Mouse (Mus musculus): ENCODE measurements around the gene Elmo3.

The Elmo3 gene

GRCm38 (mm10) chr8:105305211-105306145 is at the start of gene Elmo3:
Gene Elmo3, plus strand, starts transcription at chr8:105305601.
- peak; percentile 78 for DNase-seq

GRCm38 (mm10) chr8:105257318-105258114 is 47.9 kb upstream of the Elmo3 start:
- no peak for DNase-seq

- peak; percentile 45 for DNase-seq
These were observed 46.3 kb upstream of the Elmo3 start for GRCm38 (mm10) chr8:105258911-105259720.

DNA sequence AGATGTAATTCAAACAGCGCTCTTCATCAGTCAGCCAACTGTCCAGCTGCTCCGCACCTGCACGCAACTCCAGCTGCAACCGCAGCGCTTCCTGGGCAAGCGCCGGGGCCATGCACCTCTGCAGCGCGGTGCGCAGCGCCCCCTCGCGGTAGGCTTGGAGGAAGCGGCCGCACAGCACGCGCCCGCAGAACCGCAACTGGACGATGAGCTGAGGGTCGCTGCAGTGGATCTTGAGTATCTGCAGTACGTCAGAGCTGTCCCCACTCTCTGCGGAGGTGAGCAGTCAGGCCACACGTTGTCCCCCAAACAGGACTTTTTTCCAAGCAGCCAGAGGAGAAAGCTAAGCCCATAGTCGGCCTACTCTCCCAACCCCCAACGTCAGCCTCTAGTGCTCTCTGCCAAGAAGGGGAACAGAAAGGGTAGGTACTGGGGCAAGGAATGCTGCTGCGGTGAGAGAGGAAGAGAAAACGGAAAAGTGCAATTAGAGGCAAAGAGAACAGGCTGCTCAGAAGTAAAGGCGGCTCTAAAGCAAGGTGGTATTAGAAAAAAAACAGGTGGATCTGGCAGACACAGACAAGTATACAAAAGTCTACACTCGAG is 45.6 kb upstream of the Elmo3 start:
- peak; percentile 76 for DNase-seq

GRCm38 (mm10) chr8:105260371-105261099 is 44.9 kb upstream of the Elmo3 start:
- no peak for DNase-seq

DNA sequence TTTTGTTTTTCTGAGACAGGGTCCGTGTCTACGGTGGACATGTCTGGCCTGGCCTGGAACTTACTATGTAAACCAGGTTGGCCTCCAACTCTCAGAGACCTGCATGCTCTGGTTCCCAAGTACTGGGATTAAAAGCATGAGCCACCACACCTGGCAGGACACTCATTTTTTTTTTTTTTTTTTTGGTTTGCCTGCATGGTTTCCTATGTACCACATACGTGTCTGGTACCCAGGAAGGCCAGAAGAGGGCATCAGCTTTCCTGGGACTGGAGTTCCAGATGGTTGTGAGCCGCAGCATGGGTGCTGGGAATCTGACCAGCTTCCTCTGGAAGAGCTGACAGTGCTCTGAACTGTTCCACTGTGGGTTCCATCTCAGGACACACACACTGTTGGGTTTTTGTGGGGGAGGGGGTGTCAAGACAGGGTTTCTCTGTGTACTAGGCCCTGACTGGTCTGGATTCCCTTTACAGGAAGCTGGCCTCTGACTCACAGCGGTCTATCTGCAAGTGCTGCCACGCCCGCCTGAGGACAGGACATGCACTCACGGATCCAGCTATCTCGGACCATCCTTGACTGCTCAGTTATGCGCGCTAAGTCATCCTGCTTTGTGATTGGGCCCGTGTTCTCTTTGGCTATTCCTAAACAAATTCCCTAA is 43.9 kb upstream of the Elmo3 start:
- no peak for DNase-seq

DNA sequence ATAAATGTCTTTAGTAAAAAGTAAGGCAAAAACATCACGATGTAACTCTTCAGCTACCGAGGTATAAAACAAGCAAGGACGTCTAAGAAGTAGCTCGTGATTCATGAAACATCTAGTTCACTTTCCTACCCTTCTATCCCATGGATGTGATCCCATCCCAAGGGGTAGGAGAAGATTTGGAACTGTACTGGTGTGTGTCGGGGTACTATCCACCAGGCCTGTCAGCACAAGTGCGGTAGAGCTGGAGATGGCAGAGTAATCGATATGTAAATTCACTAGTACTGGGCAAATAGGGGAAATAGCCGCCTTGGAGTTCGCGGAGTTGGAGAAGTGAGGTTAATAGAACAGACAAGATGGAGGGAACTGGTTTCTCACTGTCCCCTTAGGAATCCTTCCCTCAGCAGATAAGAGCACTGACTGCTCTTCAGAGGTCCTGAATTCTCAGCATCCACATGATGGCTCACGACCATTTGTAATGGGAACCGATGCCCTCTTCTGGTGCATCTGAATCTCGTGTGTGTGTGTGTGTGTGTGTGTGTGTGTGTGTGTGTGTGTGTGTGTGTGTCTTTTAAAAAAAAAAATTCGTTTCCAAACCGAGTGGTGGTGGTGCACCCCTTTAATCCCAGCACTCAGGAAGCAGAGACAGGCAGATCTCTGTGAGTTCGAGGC is 42.0 kb upstream of the Elmo3 start:
- DNase-seq = no peak

DNA sequence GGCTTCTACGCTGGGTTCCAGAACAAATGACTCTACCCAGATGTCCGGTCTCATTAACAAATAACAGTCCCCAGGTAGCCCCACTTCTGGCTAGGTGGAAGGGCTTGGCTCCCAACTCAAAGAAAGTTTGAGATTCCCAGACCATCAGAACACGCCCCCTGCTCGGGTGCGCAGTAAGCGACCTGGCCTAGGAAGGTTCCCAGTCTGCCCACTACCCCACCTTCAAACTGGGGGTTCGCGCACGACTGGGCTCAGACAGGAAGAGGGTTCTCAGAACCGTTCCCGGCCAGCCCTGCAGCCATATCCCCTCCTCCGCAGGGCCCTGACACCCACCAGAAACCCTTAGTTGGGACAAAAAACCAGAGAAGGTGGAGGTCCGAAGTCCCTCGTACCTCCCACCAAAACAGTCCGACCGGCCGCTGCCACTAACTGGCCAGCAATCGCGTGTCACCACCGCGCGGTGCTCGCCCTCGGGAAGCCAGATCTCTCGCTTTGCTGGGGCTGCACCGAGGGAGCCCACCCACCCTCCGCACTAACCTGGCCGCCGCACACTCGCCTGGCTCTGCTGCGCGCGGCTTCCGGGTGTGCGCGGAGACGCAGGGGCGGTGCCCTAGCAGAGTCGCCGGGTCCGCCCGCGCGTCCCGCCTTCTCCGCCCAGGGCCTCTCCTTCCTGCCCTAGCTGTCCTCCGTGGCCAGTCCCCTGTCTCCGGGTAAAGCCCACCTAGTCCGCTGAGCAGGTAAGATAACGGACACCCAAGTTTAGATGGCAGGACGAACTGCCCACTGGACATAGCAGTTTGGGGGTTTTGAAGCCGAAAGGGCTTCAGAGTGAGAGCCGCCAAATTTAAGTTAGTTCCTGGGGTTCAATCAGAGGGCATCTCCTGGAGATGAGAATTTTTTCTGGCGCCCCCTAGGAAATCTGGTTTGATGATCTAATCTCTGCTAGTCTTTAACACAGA is 41.1 kb upstream of the Elmo3 start, which contains the start of the genes Tradd and Fbxl8:
Gene Tradd, minus strand, starts transcription at position 586 of the 959 bp plus-strand sequence.
Gene Fbxl8, plus strand, starts transcription at position 625 of the 959 bp plus-strand sequence.
- peak; percentile 35 for DNase-seq

DNA sequence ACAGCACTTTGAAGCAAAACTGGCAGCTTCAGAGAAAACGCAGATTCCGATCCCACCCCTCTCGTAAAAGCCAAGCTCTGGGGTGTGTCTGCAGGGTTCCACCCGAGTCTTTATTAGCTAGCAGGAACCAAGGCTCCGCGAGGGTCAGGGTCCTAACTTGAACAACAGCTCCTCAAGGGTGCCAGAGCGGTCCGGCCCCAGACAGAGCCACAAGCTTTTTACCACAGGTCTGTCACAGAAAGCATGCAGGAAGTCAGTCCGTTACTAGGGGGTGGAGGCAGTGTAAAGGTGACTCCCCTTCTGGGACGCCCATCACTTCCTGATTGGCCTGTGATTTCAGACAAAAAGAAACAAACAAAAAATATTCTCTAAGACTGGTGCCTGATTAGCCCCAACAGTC is 40.3 kb upstream of the Elmo3 start:
- no peak for DNase-seq

- DNase-seq = no peak
These were observed 38.6 kb upstream of the Elmo3 start for GRCm38 (mm10) chr8:105266775-105267174.

DNA sequence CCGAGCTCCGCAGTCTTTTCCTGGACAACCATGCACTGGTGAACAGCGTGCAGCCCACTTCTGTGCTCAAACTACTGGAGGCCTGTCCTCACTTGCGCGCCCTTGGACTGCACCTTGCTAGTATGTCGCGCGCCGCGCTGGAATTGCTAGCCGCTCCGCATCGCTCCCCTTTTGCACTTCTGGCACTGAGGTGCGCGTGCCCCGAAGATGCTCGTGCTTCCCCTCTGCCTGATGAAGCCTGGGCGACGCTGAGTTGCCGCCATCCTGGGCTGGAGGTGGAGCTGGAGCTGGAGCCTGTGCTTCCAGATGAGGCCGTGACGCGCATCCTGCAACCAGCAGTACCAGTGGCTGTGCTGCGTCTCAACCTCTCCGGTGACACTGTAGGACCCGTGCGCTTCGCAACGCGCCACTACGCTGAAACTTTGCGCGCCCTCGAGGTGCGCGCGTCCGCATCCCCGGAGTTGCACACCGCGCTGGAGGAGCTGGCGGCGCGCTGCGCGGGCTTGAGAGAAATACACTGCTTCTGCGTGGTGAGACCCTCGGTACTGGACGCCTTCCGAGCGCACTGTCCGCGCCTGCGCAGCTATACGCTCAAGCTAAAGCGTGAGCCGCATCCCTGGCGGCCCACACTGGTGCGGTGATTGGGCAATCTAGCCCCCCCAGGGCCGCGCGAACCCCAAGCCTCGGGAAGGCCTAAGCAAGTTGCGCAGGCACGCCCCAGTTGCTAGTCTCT is 36.9 kb upstream of the Elmo3 start:
- DNase-seq = peak; percentile 84

DNA sequence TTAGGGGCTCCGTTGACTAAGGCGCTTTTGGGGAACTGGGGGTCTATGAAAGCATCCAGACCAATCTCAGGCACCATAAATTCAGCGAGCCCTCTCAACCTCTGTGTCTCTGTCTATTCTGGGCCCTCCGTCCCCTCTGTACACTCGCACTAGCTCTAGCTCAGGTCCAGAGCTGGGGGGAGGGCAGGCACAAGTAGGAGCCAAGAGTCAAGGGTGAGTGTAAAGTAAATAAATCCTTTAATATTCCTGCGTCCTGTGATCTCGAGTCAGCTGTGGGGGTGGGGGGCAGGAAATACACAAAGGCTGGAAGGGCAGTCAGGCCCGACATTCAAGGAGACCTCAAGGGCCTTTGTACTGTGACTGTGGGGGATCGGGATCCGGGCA is 36.3 kb upstream of the Elmo3 start:
- DNase-seq = no peak

DNA sequence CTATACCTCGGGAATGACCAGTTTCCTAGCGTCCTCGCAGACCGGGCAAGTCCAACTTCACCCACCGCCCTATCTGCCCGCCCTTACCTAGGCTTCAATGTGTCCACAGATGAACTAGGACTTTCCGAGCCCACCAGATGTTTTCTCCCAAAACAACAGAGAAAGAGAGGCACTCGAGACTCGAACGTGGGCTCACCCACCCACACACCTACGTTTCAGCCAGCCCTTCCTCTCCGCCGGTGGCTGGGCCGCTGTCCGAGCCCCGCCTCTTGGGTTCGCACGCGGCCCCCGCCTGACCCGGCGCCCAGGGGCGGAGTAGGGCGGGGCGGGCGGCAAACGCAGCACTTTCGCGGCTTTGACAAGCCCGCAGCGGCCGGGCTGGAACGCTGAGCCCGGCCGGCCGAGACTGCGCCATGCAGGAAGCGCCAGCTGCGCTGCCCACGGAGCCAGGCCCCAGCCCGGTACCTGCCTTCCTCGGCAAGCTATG is 35.9 kb upstream of the Elmo3 start, which contains the start of gene Hsf4:
Gene Hsf4, plus strand, starts transcription at position 341 of the 487 bp plus-strand sequence.
- peak; percentile 19 for DNase-seq

DNA sequence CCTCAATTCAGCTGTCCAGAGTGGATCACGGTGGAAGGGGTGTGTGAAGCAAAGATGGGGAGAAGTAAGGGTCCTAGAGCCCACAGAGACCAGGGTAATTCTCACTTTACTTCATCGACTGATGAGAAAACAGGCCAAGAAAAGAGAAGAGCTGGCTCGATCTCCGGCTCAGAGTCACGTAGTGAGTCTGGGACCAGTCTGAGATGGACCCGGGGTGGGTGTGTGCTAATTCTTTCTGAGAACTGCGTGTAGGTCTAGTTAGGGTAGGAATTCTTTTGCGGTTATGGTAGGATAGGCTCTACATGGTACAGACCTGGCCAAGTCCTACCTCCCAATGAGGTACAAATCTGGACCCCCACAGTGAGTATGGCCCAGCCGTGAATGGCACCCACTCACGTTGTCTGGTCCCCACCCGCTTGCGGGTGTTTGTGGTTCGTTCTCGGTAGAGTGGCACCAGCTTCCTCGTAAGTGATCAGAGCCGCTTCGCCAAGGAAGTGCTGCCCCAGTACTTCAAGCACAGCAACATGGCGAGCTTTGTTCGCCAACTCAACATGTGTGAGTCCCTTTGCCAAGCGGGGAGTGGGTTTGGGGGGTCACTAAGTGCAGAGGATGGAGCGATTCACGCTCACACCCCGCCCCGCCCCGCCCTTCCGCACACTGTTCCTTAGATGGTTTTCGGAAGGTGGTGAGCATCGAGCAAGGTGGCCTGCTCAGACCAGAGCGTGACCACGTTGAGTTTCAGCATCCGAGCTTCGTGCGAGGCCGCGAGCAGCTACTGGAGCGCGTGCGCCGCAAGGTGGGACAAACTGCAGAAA is 35.1 kb upstream of the Elmo3 start:
- DNase-seq = peak; percentile 5

DNA sequence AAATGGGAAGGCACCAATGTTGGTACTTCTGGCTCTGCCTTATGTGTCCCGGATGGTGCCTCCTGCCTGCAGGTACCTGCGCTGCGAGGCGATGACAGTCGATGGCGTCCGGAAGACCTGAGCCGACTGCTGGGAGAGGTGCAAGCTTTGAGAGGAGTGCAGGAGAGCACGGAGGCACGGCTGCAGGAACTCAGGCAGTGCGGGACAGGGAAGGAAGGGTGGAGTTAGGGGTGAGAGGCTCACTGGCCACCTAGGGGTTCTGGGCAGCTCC is 34.5 kb upstream of the Elmo3 start:
- DNase-seq = peak; percentile 2

- DNase-seq = peak; percentile 6
These were observed 30.0 kb upstream of the Elmo3 start for GRCm38 (mm10) chr8:105275387-105275786.

- DNase-seq = no peak
These were observed 29.6 kb upstream of the Elmo3 start, which contains the start of gene Nol3 for GRCm38 (mm10) chr8:105275840-105276239. Gene Nol3, plus strand, starts transcription at chr8:105276140.
